Mouse (Mus musculus): ENCODE measurements around the gene Tmem132b. TPM values are rescaled to one million over a fixed set of nuclear protein-coding genes. Genes with fewer than 3 reads are reported as not detected.
A peak's percentile ranks its signal among the peaks of the same experiment; 100 is the strongest.
"Not testable (repeated sequence)": the region's sequence is repeated elsewhere in the genome, so short reads cannot be mapped to it uniquely, and the experiment has no call there.

The Tmem132b gene
- total RNA-seq (2017): 0.93 and 1.5 TPM in 2 replicates

- no peak for ATAC-seq (ENCODE audit: extremely low read depth, insufficient number of reproducible peaks, low FRiP score, poor library complexity, severe bottlenecking)
Observed at GRCm38 (mm10) chr5:125531634-125532033, at the start of gene Tmem132b. Gene Tmem132b (plus strand): TSS chr5:125531774.

GRCm38 (mm10) chr5:125482474-125482873, 49.1 kb upstream of the Tmem132b start:
- 0 out of 2 replicates have a peak, but pooled peaks have one; percentile 10 for ATAC-seq (ENCODE audit: extremely low read depth, insufficient number of reproducible peaks, low FRiP score, poor library complexity, severe bottlenecking)

GRCm38 (mm10) chr5:125483712-125484611, 47.6 kb upstream of the Tmem132b start:
- ATAC-seq (ENCODE audit: extremely low read depth, insufficient number of reproducible peaks, low FRiP score, poor library complexity, severe bottlenecking): peak; percentile 62

GRCm38 (mm10) chr5:125485031-125485778, 46.4 kb upstream of the Tmem132b start:
- peak; percentile 48 for ATAC-seq (ENCODE audit: extremely low read depth, insufficient number of reproducible peaks, low FRiP score, poor library complexity, severe bottlenecking)

GRCm38 (mm10) chr5:125486088-125486487, 45.5 kb upstream of the Tmem132b start:
- ATAC-seq (ENCODE audit: extremely low read depth, insufficient number of reproducible peaks, low FRiP score, poor library complexity, severe bottlenecking): no peak

- ATAC-seq (ENCODE audit: extremely low read depth, insufficient number of reproducible peaks, low FRiP score, poor library complexity, severe bottlenecking): no peak
Observed at GRCm38 (mm10) chr5:125487375-125488115, 44.0 kb upstream of the Tmem132b start.

- no peak for ATAC-seq (ENCODE audit: extremely low read depth, insufficient number of reproducible peaks, low FRiP score, poor library complexity, severe bottlenecking)
Observed at GRCm38 (mm10) chr5:125488116-125488455, 43.5 kb upstream of the Tmem132b start.

GRCm38 (mm10) chr5:125488953-125489352, 42.6 kb upstream of the Tmem132b start:
- ATAC-seq (ENCODE audit: extremely low read depth, insufficient number of reproducible peaks, low FRiP score, poor library complexity, severe bottlenecking): not testable (repeated sequence)

GRCm38 (mm10) chr5:125491107-125491506, 40.5 kb upstream of the Tmem132b start:
- ATAC-seq (ENCODE audit: extremely low read depth, insufficient number of reproducible peaks, low FRiP score, poor library complexity, severe bottlenecking): no peak

- no peak for ATAC-seq (ENCODE audit: extremely low read depth, insufficient number of reproducible peaks, low FRiP score, poor library complexity, severe bottlenecking)
Observed at GRCm38 (mm10) chr5:125492379-125493092, 39.0 kb upstream of the Tmem132b start.

GRCm38 (mm10) chr5:125493093-125493423, 38.5 kb upstream of the Tmem132b start:
- ATAC-seq (ENCODE audit: extremely low read depth, insufficient number of reproducible peaks, low FRiP score, poor library complexity, severe bottlenecking): no peak

- no peak for ATAC-seq (ENCODE audit: extremely low read depth, insufficient number of reproducible peaks, low FRiP score, poor library complexity, severe bottlenecking)
Observed at GRCm38 (mm10) chr5:125495655-125496054, 35.9 kb upstream of the Tmem132b start.

GRCm38 (mm10) chr5:125497821-125498600, 33.6 kb upstream of the Tmem132b start:
- ATAC-seq (ENCODE audit: extremely low read depth, insufficient number of reproducible peaks, low FRiP score, poor library complexity, severe bottlenecking): peak; percentile 51

- ATAC-seq (ENCODE audit: extremely low read depth, insufficient number of reproducible peaks, low FRiP score, poor library complexity, severe bottlenecking): peak; percentile 61
Observed at GRCm38 (mm10) chr5:125501505-125501904, 30.1 kb upstream of the Tmem132b start.

- ATAC-seq (ENCODE audit: extremely low read depth, insufficient number of reproducible peaks, low FRiP score, poor library complexity, severe bottlenecking): no peak
Observed at GRCm38 (mm10) chr5:125502186-125502585, 29.4 kb upstream of the Tmem132b start.

- ATAC-seq (ENCODE audit: extremely low read depth, insufficient number of reproducible peaks, low FRiP score, poor library complexity, severe bottlenecking): peak; percentile 39; the same call in 1 of the 2 replicates
Observed at GRCm38 (mm10) chr5:125503628-125504027, 27.9 kb upstream of the Tmem132b start.

GRCm38 (mm10) chr5:125504692-125505091, 26.9 kb upstream of the Tmem132b start:
- ATAC-seq (ENCODE audit: extremely low read depth, insufficient number of reproducible peaks, low FRiP score, poor library complexity, severe bottlenecking): no peak

GRCm38 (mm10) chr5:125505968-125506367, 25.6 kb upstream of the Tmem132b start:
- ATAC-seq (ENCODE audit: extremely low read depth, insufficient number of reproducible peaks, low FRiP score, poor library complexity, severe bottlenecking): no peak

Measured in neutrophil, adult 5-6 weeks (primary cell).